Mouse (Mus musculus): ENCODE results near the gene Hcn1.

GRCm38 (mm10) chr13:117602617-117603358 is 668 bp downstream of the Hcn1 start:
- TF ChIP-seq POLR2A (IDR thresholded peaks at IDR 0.05; ENCODE audit: insufficient read depth, low read depth, low read length) (no peak), CTCF (IDR thresholded peaks at IDR 0.05) (no peak)
